Comparison of ENCODE assay signal across 8 mouse cellular contexts in the genomic region with DNA sequence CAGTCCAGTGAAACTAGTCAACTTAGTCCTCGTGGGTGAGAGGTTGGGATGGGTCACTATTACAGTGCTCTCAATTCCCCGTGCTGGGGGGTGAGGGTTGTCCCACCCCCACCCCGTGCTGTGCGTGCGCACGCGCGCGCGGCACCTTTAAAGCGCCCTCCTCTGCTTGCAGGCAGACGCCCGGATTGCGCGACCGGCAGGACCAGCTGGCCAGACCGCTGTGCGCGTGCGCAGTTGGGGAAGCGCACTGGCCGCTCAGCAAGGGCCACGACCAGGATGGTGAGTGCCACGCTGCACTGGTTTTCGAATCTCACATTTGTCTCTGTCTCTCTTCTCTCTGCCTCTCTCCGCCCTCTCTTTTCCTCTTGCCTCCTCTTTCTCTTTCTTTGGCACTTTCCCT. TPM values are rescaled to one million over a fixed set of nuclear protein-coding genes. Genes with fewer than 3 reads are reported as not detected.
A peak's percentile ranks its signal among the peaks of the same experiment; 100 is the strongest.
DNase-seq lines count a peak whose midpoint lies in the region; ATAC-seq and TF ChIP-seq lines count a peak whose summit lies in the region.

TSS of gene Hapln4 (plus strand) at position 173 of the 400 bp plus-strand sequence.

- 0 out of 2 replicates have a peak, but pooled peaks have one; percentile 10 for TF ChIP-seq CTCF in layer of hippocampus, adult 2 months (conservative IDR thresholded peaks at IDR 0.05)
- 0 out of 2 replicates have a peak, but pooled peaks have one; percentile 2 for TF ChIP-seq CTCF in lung, postnatal 0 days (IDR thresholded peaks at IDR 0.05)

- intact Hi-C loops in heart, postnatal 14 days (cut with DNase I) = no loop called here

- no peak for TF ChIP-seq EP300 in lung, postnatal 0 days (IDR thresholded peaks at IDR 0.05)

- 2% methylated on average over 25 of the region's 26 CpGs for whole genome bisulfite sequencing in lung, postnatal 0 days

- peak within 1 kb of the TSS; percentile 48 for H3K4me2 ChIP-seq in lung, postnatal 0 days (replicated peaks; ENCODE audit: low read depth, low read length)

- no peaks in the 10 kb centered on the region for H3K9me3 ChIP-seq in lung, postnatal 0 days (ENCODE audit: low read length)

- peak within 1 kb of the TSS; percentile 18; the same call in 1 of the 2 replicates for H3K27ac ChIP-seq in layer of hippocampus, adult 2 months
- no peak within 1 kb of the TSS for H3K27ac ChIP-seq in lung, postnatal 0 days (ENCODE audit: low read length)

- no peak within 1 kb of the TSS for H3K9ac ChIP-seq in lung, postnatal 0 days (replicated peaks; ENCODE audit: low read depth)

- H3K27me3 ChIP-seq in lung, postnatal 0 days (replicated peaks; ENCODE audit: insufficient read depth, low read length) = peaks cover 52% of the 10 kb centered on the region

- ATAC-seq in common myeloid progenitor, adult 5-6 weeks (replicated peaks; ENCODE audit: low read depth, poor library complexity, severe bottlenecking) = peak; percentile 40; the same call in 1 of the 2 replicates
- no peak for ATAC-seq in lung, postnatal 0 days

- no peaks in the 10 kb centered on the region; the same call in 1 of the 2 replicates for H3K4me1 ChIP-seq in lung, postnatal 0 days (ENCODE audit: insufficient read depth, low read depth, low read length)

- H3K36me3 ChIP-seq in lung, postnatal 0 days (ENCODE audit: insufficient read depth, low read length) = no peaks in the 10 kb centered on the region

- peak; percentile 23 for DNase-seq in thymus, postnatal 4 days
- no peak for DNase-seq in thymus, postnatal 25 days
- peak; percentile 40 to 45 for DNase-seq in heart, postnatal 14 days
- peak; percentile 47 to 53 for DNase-seq in layer of hippocampus, adult 2 months (ENCODE audit: low spot score in 2 of 2)
- peak; percentile 49 for DNase-seq in lung, postnatal 0 days (ENCODE audit: low spot score)
- DNase-seq in retina, postnatal 7 days (ENCODE audit: low read depth, low spot score) = peak; percentile 32
- DNase-seq in urinary bladder, adult 2 months (ENCODE audit: low spot score) = no peak

- peak within 1 kb of the TSS; percentile 56 for H3K4me3 ChIP-seq in layer of hippocampus, adult 2 months
- peak within 1 kb of the TSS; percentile 17 for H3K4me3 ChIP-seq in lung, postnatal 0 days (ENCODE audit: low read depth, low read length)

RNA-seq across cellular contexts. Expression of gene Hapln4, which starts in this region (rescaled TPM):
- total RNA-seq in common myeloid progenitor, adult 5-6 weeks (2017) = 0.24 TPM in 1 of 2 replicates, not detected in the other
- total RNA-seq in heart, postnatal 14 days (2021) = not detected
- 10 to 100 TPM; 89.0 to 99.7 TPM for total RNA-seq in layer of hippocampus, adult 2 months (2021)
- polyA plus RNA-seq in lung, postnatal 0 days (2015; fragmentation: Nextera tagmentation; extraction: Ambion mirVana) = not detected in 2 replicates
- polyA plus RNA-seq in urinary bladder, adult 2 months (2012; rRNA removed) = 0.21 TPM in 2 replicates

Comparison
In these comparisons a context has a peak if more than half of its experiments do, and no peak if none do; other contexts are left out.
1. RNA of gene Hapln4 (total RNA-seq): 89.0 to 99.7 TPM in layer of hippocampus, adult 2 months; not detected in heart, postnatal 14 days and 0.24 TPM in common myeloid progenitor, adult 5-6 weeks; every median in the first group is over 10 times any median in the second.
2. DNase-seq: peak in thymus, postnatal 4 days (single experiment), layer of hippocampus, adult 2 months (2 of 2) and retina, postnatal 7 days (single experiment); none in thymus, postnatal 25 days (single experiment) and urinary bladder, adult 2 months (single experiment).
3. Peak in ATAC-seq in common myeloid progenitor, adult 5-6 weeks; RNA of the gene not detected or under 1 TPM.
4. Peak in DNase-seq in heart, postnatal 14 days; RNA of the gene not detected or under 1 TPM.
5. Peak in DNase-seq, H3K4me3 ChIP-seq and H3K4me2 ChIP-seq in lung, postnatal 0 days; RNA of the gene not detected or under 1 TPM.